Mouse (Mus musculus) intestine, embryonic 15.5 days (tissue): ENCODE measurements around the gene Wdr81. TPM values are rescaled to one million over a fixed set of nuclear protein-coding genes. Genes with fewer than 3 reads are reported as not detected.
A peak's percentile ranks its signal among the peaks of the same experiment; 100 is the strongest.

Experiments
- ATAC-seq: fragments of 200-750 bp; cut with Nextera tagmentation; 2 replicates; pipeline ENCODE4 v1.8.0; 2017; ENCODE audit warnings: moderate TSS enrichment, moderate library complexity
- H3K27ac ChIP-seq: fragments of 300-500 bp; sonication (generic); 2 replicates; pipeline ENCODE4 v1.5.1; 2015; ENCODE audit warnings: mild to moderate bottlenecking, inconsistent platforms
- H3K27me3 ChIP-seq: fragments of 300-500 bp; sonication (generic); replicated peaks from 2 replicates; pipeline ENCODE4 v1.6.1; 2015; ENCODE audit warnings: inconsistent platforms
- H3K36me3 ChIP-seq: fragments of 300-500 bp; sonication (generic); 2 replicates; pipeline ENCODE4 v1.6.1; 2015; ENCODE audit warnings: inconsistent platforms
- H3K4me1 ChIP-seq: fragments of 300-500 bp; sonication (generic); replicated peaks from 2 replicates; pipeline ENCODE4 v1.6.1; 2015; ENCODE audit warnings: inconsistent platforms
- H3K4me2 ChIP-seq: fragments of 300-500 bp; sonication (generic); replicated peaks from 2 replicates; pipeline ENCODE4 v1.6.1; 2015; ENCODE audit warnings: mild to moderate bottlenecking, inconsistent platforms
- H3K4me3 ChIP-seq: fragments of 300-500 bp; sonication (generic); replicated peaks from 2 replicates; pipeline ENCODE4 v1.5.1; 2015; ENCODE audit warnings: inconsistent platforms
- H3K9ac ChIP-seq: fragments of 300-500 bp; sonication (generic); 2 replicates; pipeline ENCODE4 v1.6.1; 2015; ENCODE audit warnings: inconsistent platforms
- H3K9me3 ChIP-seq: fragments of 300-500 bp; sonication (generic); 2 replicates; pipeline ENCODE4 v1.6.1; 2016; ENCODE audit warnings: inconsistent platforms
- WGBS: fragments of 180-500 bp; shearing (Covaris S2); methylation state at CpG from one replicate; pipeline ENCODE4 v1.1.7; 2015; 5-methylcytosine and 5-hydroxymethylcytosine counted together
- polyA plus RNA-seq: library from polyadenylated mRNA; unstranded; fragments of >200 nt; fragmentation: Nextera tagmentation; extraction: Ambion mirVana; gene quantifications from 2 replicates; pipeline ENCODE4 v1.2.1, GENCODE M21; 2015

Wdr81 gene
- 6.1 and 7.0 TPM in 2 replicates for polyA plus RNA-seq

GRCm38 (mm10) chr11:75453991-75454930 is at the start of gene Wdr81:
Gene Wdr81 (minus strand): TSS chr11:75454717.
- Histone ChIP-seq H3K9me3 (no peaks in the 10 kb centered on the region), H3K36me3 (no peaks in the 10 kb centered on the region), H3K4me1 (peaks cover 20% of the 10 kb centered on the region), H3K27me3 (no peaks in the 10 kb centered on the region), H3K4me2 (peak within 1 kb of the TSS; percentile 91), H3K27ac (peak within 1 kb of the TSS; percentile 45; the same call in 1 of the 2 replicates), H3K4me3 (peak within 1 kb of the TSS; percentile 52), H3K9ac (peak within 1 kb of the TSS; percentile 50)
- WGBS = 2% methylated on average over 56 of the region's 56 CpGs
- peak; percentile 96 for ATAC-seq

GRCm38 (mm10) chr11:75498126-75498525 is 43.6 kb upstream of the Wdr81 start:
- 73% methylated on average over 1 of the region's 1 CpGs for WGBS
- Histone ChIP-seq H3K9me3 (no peaks in the 10 kb centered on the region), H3K27me3 (no peaks in the 10 kb centered on the region), H3K4me2 (no peak overlapping the region), H3K27ac (no peak overlapping the region), H3K36me3 (peaks cover 84% of the 10 kb centered on the region), H3K9ac (no peak overlapping the region), H3K4me1 (no peaks in the 10 kb centered on the region), H3K4me3 (no peak overlapping the region)
- no peak for ATAC-seq

DNA sequence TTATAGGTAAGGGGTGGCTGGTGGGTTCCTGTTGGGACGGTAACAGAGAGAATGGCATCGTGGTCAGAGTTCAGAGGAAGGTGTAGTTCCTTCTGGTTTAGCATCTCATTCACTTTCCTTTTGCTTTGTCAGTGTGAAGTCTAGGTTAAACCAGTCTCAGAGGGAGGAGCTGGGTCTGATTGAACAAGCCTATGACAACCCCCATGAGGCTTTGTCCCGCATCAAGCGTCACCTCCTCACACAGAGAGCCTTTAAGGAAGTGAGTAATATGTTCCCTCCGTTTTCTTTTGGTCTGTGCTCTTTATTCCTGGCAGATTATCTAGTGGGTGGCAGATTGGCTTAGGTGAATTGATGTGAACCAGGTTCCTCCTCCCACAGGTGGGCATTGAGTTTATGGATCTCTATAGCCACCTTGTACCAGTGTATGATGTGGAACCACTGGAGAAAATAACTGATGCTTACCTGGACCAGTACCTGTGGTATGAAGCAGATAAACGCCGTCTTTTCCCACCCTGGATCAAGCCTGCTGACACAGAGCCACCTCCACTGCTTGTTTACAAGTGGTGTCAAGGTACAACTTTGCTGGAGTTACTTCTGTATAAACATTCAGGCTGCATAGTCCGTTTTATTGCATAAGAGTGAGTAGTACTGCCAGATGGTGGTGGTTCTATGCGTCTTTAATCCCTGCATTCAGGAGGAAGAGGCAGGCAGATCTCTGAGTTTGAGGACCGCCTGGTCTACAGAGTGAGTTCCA is 40.0 kb upstream of the Wdr81 start:
- H3K4me1 ChIP-seq = no peaks in the 10 kb centered on the region
- WGBS = 90% methylated on average over 10 of the region's 10 CpGs
- peaks cover 87% of the 10 kb centered on the region for H3K36me3 ChIP-seq
- H3K9me3 ChIP-seq = no peaks in the 10 kb centered on the region
- H3K27ac ChIP-seq = no peak overlapping the region
- no peak overlapping the region for H3K4me2 ChIP-seq
- ATAC-seq = no peak
- no peaks in the 10 kb centered on the region for H3K27me3 ChIP-seq
- no peak overlapping the region for H3K9ac ChIP-seq
- no peak overlapping the region for H3K4me3 ChIP-seq

DNA sequence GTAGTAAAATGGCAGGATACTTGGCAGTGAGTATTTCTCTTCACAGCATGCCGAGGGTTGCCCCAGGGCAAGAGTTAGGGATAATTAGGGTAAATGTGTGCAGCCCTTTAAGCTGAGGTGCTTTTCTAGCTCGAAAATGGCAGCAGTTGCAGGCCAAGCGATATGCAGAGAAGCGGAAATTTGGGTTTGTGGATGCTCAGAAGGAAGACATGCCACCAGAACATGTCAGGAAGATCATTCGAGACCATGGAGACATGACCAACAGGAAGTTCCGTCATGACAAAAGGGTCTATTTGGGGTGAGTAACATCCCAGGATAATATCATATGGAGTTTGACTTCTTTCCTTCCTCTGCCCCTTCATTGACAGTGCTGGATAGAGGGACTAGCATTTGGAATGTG is 33.0 kb upstream of the Wdr81 start:
- Histone ChIP-seq H3K27me3 (no peaks in the 10 kb centered on the region), H3K27ac (no peak overlapping the region), H3K4me2 (peak overlapping the region; percentile 89), H3K9ac (peak overlapping the region; percentile 98), H3K4me3 (peak overlapping the region; percentile 97), H3K36me3 (peaks cover 31% of the 10 kb centered on the region), H3K9me3 (no peaks in the 10 kb centered on the region), H3K4me1 (peaks cover 8% of the 10 kb centered on the region)
- 31% methylated on average over 6 of the region's 6 CpGs for WGBS
- ATAC-seq = no peak

- Histone ChIP-seq H3K9me3 (no peaks in the 10 kb centered on the region), H3K9ac (peak within 1 kb of the TSS; percentile 98), H3K4me2 (peak within 1 kb of the TSS; percentile 89), H3K36me3 (peaks cover 23% of the 10 kb centered on the region), H3K4me3 (peak within 1 kb of the TSS; percentile 97), H3K27ac (peak within 1 kb of the TSS; percentile 66), H3K27me3 (no peaks in the 10 kb centered on the region), H3K4me1 (peaks cover 8% of the 10 kb centered on the region)
- peak; percentile 100 for ATAC-seq
- under 1% methylated on average over 52 of the region's 52 CpGs for WGBS
These were observed 32.2 kb upstream of the Wdr81 start, which contains the start of gene Prpf8 for GRCm38 (mm10) chr11:75486601-75487285. Gene Prpf8 (plus strand): TSS chr11:75486816.

- WGBS = 19% methylated on average over 3 of the region's 3 CpGs
- peak; percentile 59 for ATAC-seq
- no peak overlapping the region for H3K27ac ChIP-seq
- peak overlapping the region; percentile 37 for H3K4me2 ChIP-seq
- peaks cover 18% of the 10 kb centered on the region for H3K36me3 ChIP-seq
- no peaks in the 10 kb centered on the region for H3K9me3 ChIP-seq
- H3K4me1 ChIP-seq = peaks cover 8% of the 10 kb centered on the region
- no peaks in the 10 kb centered on the region for H3K27me3 ChIP-seq
- H3K9ac ChIP-seq = no peak overlapping the region
- H3K4me3 ChIP-seq = peak overlapping the region; percentile 97; the same call in 1 of the 2 replicates
These were observed 31.7 kb upstream of the Wdr81 start for GRCm38 (mm10) chr11:75486192-75486591.

- no peak overlapping the region for H3K4me3 ChIP-seq
- peaks cover 4% of the 10 kb centered on the region; the same call in 1 of the 2 replicates for H3K4me1 ChIP-seq
- 75% methylated on average over 7 of the region's 7 CpGs for WGBS
- no peak overlapping the region for H3K9ac ChIP-seq
- H3K27me3 ChIP-seq = no peaks in the 10 kb centered on the region
- no peak overlapping the region for H3K27ac ChIP-seq
- H3K36me3 ChIP-seq = no peaks in the 10 kb centered on the region
- no peak overlapping the region for H3K4me2 ChIP-seq
- no peak for ATAC-seq
- H3K9me3 ChIP-seq = no peaks in the 10 kb centered on the region
These were observed 18.9 kb upstream of the Wdr81 start for GRCm38 (mm10) chr11:75473376-75473775.

DNA sequence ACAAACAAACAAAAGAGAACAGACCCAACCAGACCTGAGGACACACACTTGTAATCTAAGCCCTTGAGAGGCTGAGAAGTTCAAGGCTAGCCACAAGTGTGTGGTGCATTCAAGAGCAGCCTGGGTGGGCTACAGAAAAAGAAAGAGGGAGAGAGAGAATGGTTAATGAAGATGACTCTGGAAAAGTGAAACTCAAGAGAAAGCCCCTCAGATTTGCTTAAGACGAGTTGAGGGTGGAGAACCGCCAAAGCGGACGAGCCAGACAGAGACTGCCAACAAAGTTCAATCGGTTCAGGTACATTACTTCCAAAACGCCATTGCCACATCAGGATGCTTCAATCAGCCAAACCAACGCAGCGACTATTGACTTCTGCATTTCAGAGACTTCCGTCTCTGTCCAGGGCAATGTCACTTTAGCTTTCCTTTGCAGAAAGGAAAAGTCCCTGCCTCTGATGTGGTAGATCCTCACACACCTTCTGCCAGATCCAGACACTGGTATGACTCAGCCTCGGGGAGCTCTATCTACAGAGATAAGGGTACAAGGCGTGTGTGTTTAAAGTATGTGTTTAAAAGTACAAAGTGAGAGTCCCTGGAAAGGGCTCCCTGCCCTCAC is 18.1 kb upstream of the Wdr81 start:
- H3K27ac ChIP-seq = no peak overlapping the region
- peaks cover 11% of the 10 kb centered on the region; the same call in 1 of the 2 replicates for H3K4me1 ChIP-seq
- no peak for ATAC-seq
- no peaks in the 10 kb centered on the region for H3K27me3 ChIP-seq
- H3K4me3 ChIP-seq = no peak overlapping the region
- 76% methylated on average over 11 of the region's 11 CpGs for WGBS
- no peak overlapping the region for H3K4me2 ChIP-seq
- H3K9ac ChIP-seq = no peak overlapping the region
- H3K36me3 ChIP-seq = no peaks in the 10 kb centered on the region
- H3K9me3 ChIP-seq = no peaks in the 10 kb centered on the region

- no peaks in the 10 kb centered on the region for H3K27me3 ChIP-seq
- ATAC-seq = 0 out of 2 replicates have a peak, but pooled peaks have one; percentile 24
- no peaks in the 10 kb centered on the region for H3K9me3 ChIP-seq
- WGBS = 73% methylated on average over 3 of the region's 3 CpGs
- H3K9ac ChIP-seq = no peak overlapping the region
- H3K4me2 ChIP-seq = no peak overlapping the region
- no peak overlapping the region for H3K4me3 ChIP-seq
- peaks cover 13% of the 10 kb centered on the region; the same call in 1 of the 2 replicates for H3K4me1 ChIP-seq
- H3K27ac ChIP-seq = no peak overlapping the region
- no peaks in the 10 kb centered on the region for H3K36me3 ChIP-seq
These were observed 16.2 kb upstream of the Wdr81 start for GRCm38 (mm10) chr11:75470675-75471074.

DNA sequence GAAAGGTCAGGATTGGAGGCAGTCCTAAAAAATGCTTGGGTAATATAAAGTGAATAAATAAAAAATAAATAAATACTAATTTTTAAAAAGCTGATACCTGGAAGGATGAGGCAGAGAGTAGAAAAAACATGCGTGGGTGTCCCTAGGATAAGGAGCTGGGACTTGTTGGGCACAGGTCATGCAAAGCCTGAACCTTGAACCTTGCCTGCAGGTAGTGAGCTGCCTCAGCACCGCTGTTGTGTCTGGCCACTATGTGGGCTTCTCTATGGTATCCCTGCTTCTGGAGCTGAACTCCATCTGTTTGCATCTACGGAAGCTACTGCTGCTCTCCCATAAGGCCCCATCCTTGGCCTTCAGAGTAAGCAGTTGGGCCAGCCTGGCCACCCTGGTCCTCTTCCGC is 14.7 kb upstream of the Wdr81 start:
- Histone ChIP-seq H3K4me3 (no peak overlapping the region), H3K4me1 (peaks cover 13% of the 10 kb centered on the region; the same call in 1 of the 2 replicates), H3K9me3 (no peaks in the 10 kb centered on the region), H3K27ac (no peak overlapping the region), H3K36me3 (peaks cover 6% of the 10 kb centered on the region; the same call in 1 of the 2 replicates), H3K9ac (no peak overlapping the region), H3K4me2 (no peak overlapping the region), H3K27me3 (no peaks in the 10 kb centered on the region)
- no peak for ATAC-seq
- WGBS = 83% methylated on average over 4 of the region's 4 CpGs

DNA sequence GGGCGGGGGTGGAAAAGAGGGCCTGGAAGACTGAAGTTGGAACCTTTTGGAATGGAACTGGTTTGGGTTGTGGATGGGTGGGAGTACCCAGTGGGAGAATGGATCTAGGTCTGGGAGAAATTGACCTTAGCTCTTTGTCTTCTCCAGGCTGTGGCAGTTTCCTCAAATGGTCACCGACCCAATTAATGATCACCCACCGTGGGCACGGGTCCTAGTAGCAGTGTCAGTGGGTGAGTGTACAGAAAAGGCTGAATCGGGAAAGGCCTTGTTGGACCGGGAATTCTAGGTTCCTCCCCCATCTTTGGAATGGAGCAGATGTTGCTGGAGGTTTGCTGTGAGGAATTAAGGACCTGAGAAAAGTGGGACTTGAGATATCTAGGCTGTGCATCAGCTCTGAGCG is 13.9 kb upstream of the Wdr81 start:
- H3K4me3 ChIP-seq = peak overlapping the region; percentile 52
- no peak overlapping the region for H3K27ac ChIP-seq
- peaks cover 17% of the 10 kb centered on the region for H3K4me1 ChIP-seq
- H3K9me3 ChIP-seq = no peaks in the 10 kb centered on the region
- no peaks in the 10 kb centered on the region for H3K27me3 ChIP-seq
- H3K9ac ChIP-seq = peak overlapping the region; percentile 73
- WGBS = 58% methylated on average over 7 of the region's 7 CpGs
- peak overlapping the region; percentile 91 for H3K4me2 ChIP-seq
- H3K36me3 ChIP-seq = peaks cover 6% of the 10 kb centered on the region; the same call in 1 of the 2 replicates
- ATAC-seq = no peak; the same call in 1 of the 2 replicates
